24 mouse cellular contexts compared by ENCODE assay signal in the genomic region with DNA sequence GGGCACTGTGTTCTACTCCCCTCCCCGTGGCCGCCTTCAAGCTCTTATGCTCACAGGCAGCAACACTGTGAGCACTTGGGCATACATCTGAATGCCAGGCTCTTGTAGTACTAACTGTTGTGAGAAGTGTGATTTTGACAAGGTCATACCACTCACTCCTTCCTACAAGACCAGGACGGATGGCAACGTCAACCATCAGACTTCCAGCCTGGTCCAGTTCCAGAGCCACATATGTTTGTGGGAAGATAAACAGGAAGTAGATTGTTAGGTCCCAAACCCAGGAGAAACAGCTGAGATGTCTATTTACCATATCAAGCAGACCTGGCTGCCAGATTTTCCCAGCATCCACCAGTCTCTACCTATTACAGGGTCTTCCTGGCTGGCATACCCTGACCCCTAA.
DNase-seq lines count a peak whose midpoint lies in the region; ATAC-seq and TF ChIP-seq lines count a peak whose summit lies in the region.
"Had no signal": no experiment of that assay in that cellular context is flagged by ENCODE, and none has a peak within 500 bp of the region (broad histone marks: within the 10 kb centered on the region; RNA-seq: fewer than 3 reads in every experiment).

No protein-coding gene starts in this region.

- ATAC-seq in G1E (ENCODE audit: extremely low read depth, insufficient number of reproducible peaks, low FRiP score, poor library complexity, severe bottlenecking), result no peak
- ATAC-seq: forebrain, embryonic 13.5 days; forebrain, embryonic 16.5 days; Patski had no signal

- intact Hi-C loops in heart, postnatal 36 days (cut with DNase I), result no loop called here

- H3K9me3 ChIP-seq in G1E (replicated peaks), result peaks cover under 1% of the 10 kb centered on the region
- H3K9me3 ChIP-seq: forebrain, embryonic 13.5 days; hindbrain, embryonic 15.5 days had no signal

- H3K27me3 ChIP-seq in G1E (ENCODE audit: insufficient read depth, low read length), result peaks cover 8% of the 10 kb centered on the region
- H3K27me3 ChIP-seq: embryonic facial prominence, embryonic 13.5 days; forebrain, embryonic 13.5 days; heart, embryonic 13.5 days; hindbrain, embryonic 12.5 days; hindbrain, embryonic 15.5 days; Patski had no signal

- peaks cover 15% of the 10 kb centered on the region for H3K4me1 ChIP-seq in G1E (ENCODE audit: insufficient read depth, low read depth, low read length)
- H3K4me1 ChIP-seq: embryonic facial prominence, embryonic 13.5 days; forebrain, embryonic 13.5 days; hindbrain, embryonic 12.5 days; hindbrain, embryonic 15.5 days had no signal

- H3K36me3 ChIP-seq in G1E (replicated peaks), result no peaks in the 10 kb centered on the region
- H3K36me3 ChIP-seq: embryonic facial prominence, embryonic 13.5 days; heart, embryonic 13.5 days; hindbrain, embryonic 12.5 days; hindbrain, embryonic 15.5 days had no signal

- DNase-seq in heart, adult 11 months, result peak; percentile 91
- DNase-seq in heart, postnatal 36 days, result no peak
- DNase-seq in kidney, postnatal 10 days, result peak; percentile 36
- DNase-seq in kidney, postnatal 14 days, result no peak
- DNase-seq in lung, postnatal 10 days, result peak; percentile 61
- no peak for DNase-seq in lung, postnatal 4 days
- no peak for DNase-seq in G1E (ENCODE audit: low spot score)
- DNase-seq in right cerebral cortex, postnatal 36 days (ENCODE audit: low spot score in 2 of 2), result no peak
- DNase-seq: adrenal gland, postnatal 10 days; adrenal gland, postnatal 36 days; cerebellum, adult 18-20 months; cerebellum, adult 9-10 months; cerebellum, postnatal 14 days; gastrocnemius, postnatal 10 days; gastrocnemius, postnatal 36 days; heart, postnatal 14 days had no signal

- H3K4me3 ChIP-seq in G1E (ENCODE audit: low read depth, low read length), result peak overlapping the region; percentile 44; the same call in 1 of the 2 replicates
- H3K4me3 ChIP-seq: embryonic facial prominence, embryonic 13.5 days; erythroblast, embryonic 14.5 days; forebrain, embryonic 13.5 days; heart, embryonic 13.5 days; hindbrain, embryonic 12.5 days; hindbrain, embryonic 15.5 days had no signal

- TF ChIP-seq CTCF in G1E (IDR thresholded peaks at IDR 0.05; ENCODE audit: low read depth, low read length), result no peak

Comparison
In these comparisons a context has a peak if more than half of its experiments do, and no peak if none do; other contexts are left out.
1. DNase-seq: peak in heart, adult 11 months (single experiment), kidney, postnatal 10 days (single experiment) and lung, postnatal 10 days (single experiment); none in heart, postnatal 36 days (0 of 2), kidney, postnatal 14 days (single experiment), lung, postnatal 4 days (0 of 2), G1E (single experiment) and right cerebral cortex, postnatal 36 days (0 of 2).